Mouse (Mus musculus) stomach, postnatal 0 days (tissue): Measurements from ENCODE around the gene Usp18.

Experiments
- CTCF ChIP-seq: IDR thresholded peaks from 2 replicates; pipeline ENCODE4 v1.5.1; 2016; ENCODE audit warnings: antibody characterized with exemption, low read depth, mild to moderate bottlenecking, moderate library complexity
- EP300 ChIP-seq: optimal IDR thresholded peaks from 2 replicates; pipeline ENCODE3; 2016; ENCODE audit warnings: antibody characterized with exemption

- TF ChIP-seq CTCF (peak; percentile 94), EP300 (no peak)
Observed at GRCm38 (mm10) chr6:121272075-121272800, 26.5 kb downstream of the Usp18 start.
